Mouse (Mus musculus) E14TG2a.4 (cell line): ENCODE measurements around the gene Prl2c2.
"Not testable (repeated sequence)": the region's sequence is repeated elsewhere in the genome, so short reads cannot be mapped to it uniquely, and the experiment has no call there.

Experiments used
- H3K27me3 ChIP-seq: 2 replicates; pipeline ENCODE4 v1.6.1; 2014; ENCODE audit warnings: low read length, control low read depth; ENCODE audit not compliant: insufficient read depth
- H3K36me3 ChIP-seq: 2 replicates; pipeline ENCODE4 v1.6.1; 2014; ENCODE audit warnings: low read length, control low read depth; ENCODE audit not compliant: insufficient read depth
- H3K4me1 ChIP-seq: replicated peaks from 2 replicates; pipeline ENCODE4 v1.6.1; 2014; ENCODE audit warnings: low read depth, low read length, control low read depth
- H3K4me3 ChIP-seq: replicated peaks from 2 replicates; pipeline ENCODE4 v1.5.1; 2014; ENCODE audit warnings: mild to moderate bottlenecking, low read length
- H3K9me3 ChIP-seq: 2 replicates; pipeline ENCODE4 v1.6.1; 2014; ENCODE audit warnings: low read length, control low read depth

Prl2c2 gene

DNA sequence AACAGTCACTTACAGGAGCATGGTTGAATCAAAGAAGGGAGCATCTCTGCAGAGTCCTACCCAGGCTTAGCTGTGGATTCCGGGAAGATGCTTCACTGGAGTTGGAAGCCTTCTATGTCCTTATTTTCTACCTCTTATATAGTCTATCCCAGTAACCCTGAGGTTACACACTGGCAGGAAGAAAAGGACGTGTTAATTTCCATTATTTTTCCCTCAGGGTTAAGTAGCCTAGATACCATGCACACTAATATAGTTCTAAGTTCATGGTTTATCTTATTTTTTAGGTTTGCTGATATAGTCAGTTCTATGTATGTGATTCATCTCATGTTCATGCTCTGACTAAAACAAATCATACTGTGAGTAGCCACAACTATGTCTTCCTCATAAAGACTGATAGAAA is at the start of gene Prl2c2:
TSS of gene Prl2c2 (minus strand) at position 101 of the 400 bp plus-strand sequence.
- H3K4me3 ChIP-seq, H3K4me1 ChIP-seq, H3K27me3 ChIP-seq, H3K36me3 ChIP-seq, H3K9me3 ChIP-seq: not testable (repeated sequence)

DNA sequence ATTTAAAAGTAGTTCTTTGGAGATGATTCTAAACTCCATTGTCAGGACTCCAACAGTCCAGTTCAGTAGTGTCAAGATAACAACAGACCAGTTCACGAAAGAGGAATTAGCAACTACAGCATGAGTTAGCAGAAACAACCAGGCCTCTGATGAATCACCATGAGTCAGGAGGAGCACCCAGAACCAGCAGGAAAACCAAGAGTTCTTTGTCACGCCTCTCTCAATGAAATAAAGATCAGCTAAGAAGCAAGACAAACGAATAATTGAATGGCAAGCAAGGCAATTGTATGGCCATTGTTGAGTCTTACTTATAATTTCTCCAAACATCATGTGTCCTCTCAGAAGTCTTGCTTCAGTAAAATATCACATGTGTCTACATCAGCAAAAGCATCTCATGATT is 20.7 kb upstream of the Prl2c2 start:
- H3K4me3 ChIP-seq, H3K4me1 ChIP-seq, H3K9me3 ChIP-seq, H3K27me3 ChIP-seq, H3K36me3 ChIP-seq: not testable (repeated sequence)

DNA sequence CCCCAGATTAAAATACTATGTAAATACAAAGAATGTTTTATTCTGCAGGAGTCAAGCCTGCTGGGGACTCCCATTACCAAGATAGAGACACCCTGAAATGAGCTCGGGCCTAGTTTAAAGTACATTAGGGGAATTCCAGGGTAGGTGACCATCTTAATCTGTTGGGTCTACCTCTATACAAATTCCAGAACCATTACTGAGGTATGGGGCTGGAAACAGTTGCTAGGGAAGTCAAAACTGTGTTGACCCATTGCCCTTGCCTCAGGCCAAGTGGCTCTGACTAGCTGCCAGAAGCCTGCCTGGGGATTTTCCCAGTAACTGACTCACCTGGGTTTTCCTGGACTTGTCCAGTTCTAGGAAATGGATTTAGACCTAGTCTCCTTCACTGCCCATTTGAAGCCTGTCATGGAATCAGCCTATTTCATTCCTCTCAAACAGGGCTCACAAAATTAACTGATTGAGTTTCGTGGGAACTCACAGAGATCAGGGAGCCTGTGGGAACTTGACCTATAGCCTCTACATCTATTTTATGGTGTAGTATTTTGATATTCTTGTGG is 8.9 kb upstream of the Prl2c2 start:
- not testable (repeated sequence) for H3K4me3 ChIP-seq, H3K36me3 ChIP-seq, H3K4me1 ChIP-seq, H3K9me3 ChIP-seq, H3K27me3 ChIP-seq
